Mouse (Mus musculus): ENCODE results near the gene Rapgef5.
"Not testable (repeated sequence)": the region's sequence is repeated elsewhere in the genome, so short reads cannot be mapped to it uniquely, and the experiment has no call there.

Gene Rapgef5

GRCm38 (mm10) chr12:117761698-117762097 is 245.4 kb downstream of the Rapgef5 start:
- no peak for DNase-seq (ENCODE audit: low read depth in 1 of 2, low spot score in 2 of 2)

- DNase-seq (ENCODE audit: low read depth in 1 of 2, low spot score in 2 of 2), result no peak
These were observed 247.0 kb downstream of the Rapgef5 start for GRCm38 (mm10) chr12:117763247-117763646.

- DNase-seq (ENCODE audit: low read depth in 1 of 2, low spot score in 2 of 2), result peak; percentile 16 to 42
These were observed 248.6 kb downstream of the Rapgef5 start for GRCm38 (mm10) chr12:117764839-117765238.

- DNase-seq (ENCODE audit: low read depth in 1 of 2, low spot score in 2 of 2), result peak in 1 of 2 experiments; percentile 24
These were observed 252.8 kb downstream of the Rapgef5 start for GRCm38 (mm10) chr12:117769113-117769512.

- DNase-seq (ENCODE audit: low read depth in 1 of 2, low spot score in 2 of 2), result no peak
These were observed 253.9 kb downstream of the Rapgef5 start for GRCm38 (mm10) chr12:117770211-117770610.

- no peak for DNase-seq (ENCODE audit: low read depth in 1 of 2, low spot score in 2 of 2)
These were observed 254.9 kb downstream of the Rapgef5 start for GRCm38 (mm10) chr12:117771156-117771555.

GRCm38 (mm10) chr12:117772638-117773037 is 256.4 kb downstream of the Rapgef5 start:
- DNase-seq (ENCODE audit: low read depth in 1 of 2, low spot score in 2 of 2), result peak in 1 of 2 experiments; percentile 13

- no peak for DNase-seq (ENCODE audit: low read depth in 1 of 2, low spot score in 2 of 2)
These were observed 260.6 kb downstream of the Rapgef5 start for GRCm38 (mm10) chr12:117776841-117777240.

GRCm38 (mm10) chr12:117781360-117781759 is 265.1 kb downstream of the Rapgef5 start:
- DNase-seq (ENCODE audit: low read depth in 1 of 2, low spot score in 2 of 2), result no peak

- no peak for DNase-seq (ENCODE audit: low read depth in 1 of 2, low spot score in 2 of 2)
These were observed 267.1 kb downstream of the Rapgef5 start for GRCm38 (mm10) chr12:117783426-117783825.

- DNase-seq (ENCODE audit: low read depth in 1 of 2, low spot score in 2 of 2), result no peak
These were observed 270.3 kb downstream of the Rapgef5 start for GRCm38 (mm10) chr12:117786621-117787020.

- DNase-seq (ENCODE audit: low read depth in 1 of 2, low spot score in 2 of 2), result no peak
These were observed 272.3 kb downstream of the Rapgef5 start for GRCm38 (mm10) chr12:117788513-117789011.

- DNase-seq (ENCODE audit: low read depth in 1 of 2, low spot score in 2 of 2), result no peak
These were observed 272.7 kb downstream of the Rapgef5 start for GRCm38 (mm10) chr12:117789017-117789416.

- no peak for DNase-seq (ENCODE audit: low read depth in 1 of 2, low spot score in 2 of 2)
These were observed 279.0 kb downstream of the Rapgef5 start for GRCm38 (mm10) chr12:117795303-117795702.

GRCm38 (mm10) chr12:117803989-117804388 is 287.7 kb downstream of the Rapgef5 start, which contains the start of gene Cdca7l:
Gene Cdca7l (plus strand): TSS chr12:117804289.
- not testable (repeated sequence) for DNase-seq (ENCODE audit: low read depth in 1 of 2, low spot score in 2 of 2)

- DNase-seq (ENCODE audit: low read depth in 1 of 2, low spot score in 2 of 2), result no peak
These were observed 289.3 kb downstream of the Rapgef5 start for GRCm38 (mm10) chr12:117805576-117805975.

GRCm38 (mm10) chr12:117806007-117806451 is 289.8 kb downstream of the Rapgef5 start:
- DNase-seq (ENCODE audit: low read depth in 1 of 2, low spot score in 2 of 2), result no peak

- DNase-seq (ENCODE audit: low read depth in 1 of 2, low spot score in 2 of 2), result no peak
These were observed 290.2 kb downstream of the Rapgef5 start for GRCm38 (mm10) chr12:117806470-117806869.

GRCm38 (mm10) chr12:117807637-117808036 is 291.4 kb downstream of the Rapgef5 start:
- no peak for DNase-seq (ENCODE audit: low read depth in 1 of 2, low spot score in 2 of 2)

- no peak for DNase-seq (ENCODE audit: low read depth in 1 of 2, low spot score in 2 of 2)
These were observed 292.4 kb downstream of the Rapgef5 start for GRCm38 (mm10) chr12:117808355-117809326.
